Mouse (Mus musculus) kidney, adult 18-20 months (tissue): ENCODE results near the gene Stom.

Experiments used
- DNase-seq: peaks from one replicate; pipeline ENCODE4 v3.0.0; 2021

The Stom gene

GRCm38 (mm10) chr2:35270531-35270984 is 66.2 kb downstream of the Stom start:
- DNase-seq: peak; percentile 81

- DNase-seq: peak; percentile 52
Observed at GRCm38 (mm10) chr2:35269716-35270260, 67.0 kb downstream of the Stom start.

DNA sequence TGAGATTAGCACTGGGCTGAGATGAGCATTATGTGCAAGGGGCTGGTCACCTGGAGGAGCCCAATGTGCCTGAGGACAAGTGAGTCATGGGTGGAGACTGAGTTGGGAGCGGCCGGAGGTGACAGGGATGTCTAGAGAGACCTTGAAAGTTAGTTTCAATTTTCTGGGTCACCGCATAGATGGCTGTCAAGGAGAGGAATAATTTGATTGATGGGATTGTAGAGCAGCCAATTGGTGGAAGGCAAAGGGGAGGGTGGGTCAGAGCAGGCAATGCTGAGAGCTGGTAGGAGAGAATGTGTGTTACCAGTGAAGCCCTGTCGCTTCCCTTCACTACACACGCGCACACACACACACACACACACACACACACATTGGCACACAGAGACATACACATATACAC is 67.6 kb downstream of the Stom start:
- no peak for DNase-seq

GRCm38 (mm10) chr2:35267876-35268566 is 68.8 kb downstream of the Stom start:
- no peak for DNase-seq

GRCm38 (mm10) chr2:35267156-35267875 is 69.5 kb downstream of the Stom start:
- DNase-seq: peak; percentile 40

DNA sequence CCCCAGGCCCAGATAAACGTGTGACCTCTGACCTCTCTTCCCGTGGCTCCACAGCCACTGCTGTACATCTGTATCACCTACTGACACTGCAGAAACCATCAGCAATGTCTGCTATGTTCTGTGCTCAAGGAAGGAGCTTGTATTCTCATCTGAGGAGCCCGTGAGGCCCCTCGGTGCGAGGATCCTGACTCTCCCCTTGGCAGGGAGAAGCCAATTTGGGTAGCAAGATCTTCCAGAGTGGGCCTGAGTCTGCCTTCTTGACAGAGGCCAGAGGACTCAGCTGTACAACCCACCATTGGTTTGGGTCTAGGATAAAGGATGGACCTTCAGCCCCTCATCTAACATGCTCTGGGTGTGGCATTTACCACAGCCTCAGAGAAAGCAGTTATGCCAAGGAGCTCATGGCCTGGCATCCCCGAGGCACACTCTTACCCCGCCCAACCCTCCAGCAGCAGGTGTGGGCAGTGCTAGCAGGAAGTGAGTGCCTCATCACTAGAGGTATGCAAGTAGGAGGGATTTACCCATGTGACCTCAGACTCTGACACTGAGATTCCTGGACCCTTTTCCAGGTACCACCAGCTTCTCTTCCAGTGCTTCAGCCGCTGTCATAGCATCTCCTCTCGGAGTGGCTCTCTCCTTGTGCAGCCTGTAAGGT is 70.4 kb downstream of the Stom start:
- DNase-seq: no peak

DNA sequence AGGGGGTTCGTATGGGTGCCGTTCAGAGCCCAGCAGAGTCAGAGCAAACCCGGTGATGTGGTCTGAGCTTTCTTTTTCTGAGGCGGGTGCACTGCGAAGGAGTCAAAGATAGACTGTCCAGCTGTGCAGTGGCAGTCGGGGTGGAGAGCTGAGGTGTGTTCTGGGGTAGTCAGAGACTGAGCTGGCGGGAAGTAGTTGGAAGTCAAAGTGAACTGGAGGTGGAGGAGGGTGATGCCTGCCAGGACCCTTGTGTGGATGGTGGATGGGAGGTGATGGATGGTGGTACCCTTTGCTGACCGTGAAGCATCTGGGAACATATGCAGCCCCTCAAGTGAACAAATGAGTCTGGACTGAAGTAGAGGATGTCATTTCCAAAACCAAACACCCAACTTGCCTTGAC is 71.0 kb downstream of the Stom start:
- no peak for DNase-seq

- no peak for DNase-seq
Observed at GRCm38 (mm10) chr2:35265296-35265695, 71.5 kb downstream of the Stom start.

DNA sequence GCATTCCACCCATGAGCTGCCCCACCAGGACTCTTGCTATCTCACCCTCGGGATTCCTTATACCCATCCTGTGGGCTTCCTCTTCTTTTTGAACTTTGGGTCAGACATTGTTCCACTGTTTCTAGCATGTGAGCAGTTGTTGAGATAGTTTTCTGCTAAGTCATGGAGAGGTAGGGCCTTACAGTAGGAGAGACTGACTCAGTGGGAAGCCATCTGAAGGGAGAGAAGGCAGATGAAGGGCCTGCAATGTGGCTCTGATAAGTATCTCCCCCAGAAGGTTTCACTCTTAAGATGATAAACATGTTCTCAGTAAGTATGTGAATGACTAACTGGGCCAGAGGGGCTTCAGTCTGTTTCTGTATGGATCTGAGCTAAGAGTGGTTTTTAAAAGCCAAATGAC is 72.7 kb downstream of the Stom start:
- no peak for DNase-seq
